Mouse (Mus musculus) CH12.LX (cell line): ENCODE results near the gene Nek9.

Experiments
- BHLHE40 ChIP-seq: IDR thresholded peaks from 2 replicates; pipeline ENCODE4 v1.6.1; 2011; ENCODE audit warnings: mild to moderate bottlenecking, low read depth, low read length, improper control_type of control experiment
- CHD1 ChIP-seq: IDR thresholded peaks from 2 replicates; pipeline ENCODE4 v1.6.1; 2012; ENCODE audit warnings: low read depth, low read length, improper control_type of control experiment, inconsistent platforms
- CTCF ChIP-seq, 2 experiments: IDR thresholded peaks in 1 of 2; conservative IDR thresholded peaks in 1 of 2; 2 replicates each; pipeline ENCODE4 v1.5.1; 2011 to 2012; ENCODE audit warnings: low read depth in 2 of 2, low read length in 2 of 2, improper control_type of control experiment in 1 of 2, inconsistent platforms in 1 of 2, mild to moderate bottlenecking in 1 of 2, moderate library complexity in 1 of 2
- EP300 ChIP-seq: IDR thresholded peaks from 2 replicates; pipeline ENCODE4 v1.6.1; 2011; ENCODE audit warnings: low read length, improper control_type of control experiment
- ETS1 ChIP-seq: conservative IDR thresholded peaks from 2 replicates; pipeline ENCODE4 v1.6.1; 2012; ENCODE audit warnings: low read depth, mild to moderate bottlenecking, inconsistent platforms, low read length, improper control_type of control experiment, moderate library complexity
- JUND ChIP-seq: conservative IDR thresholded peaks from 2 replicates; pipeline ENCODE4 v1.6.1; 2011; ENCODE audit warnings: low read depth, low read length, improper control_type of control experiment
- POLR2A ChIP-seq: IDR thresholded peaks from 2 replicates; pipeline ENCODE4 v1.6.1; 2011; ENCODE audit warnings: low read depth, mild to moderate bottlenecking, improper control_type of control experiment, low read length
- ZNF384 ChIP-seq: IDR thresholded peaks from 2 replicates; pipeline ENCODE4 v1.6.1; 2012; ENCODE audit warnings: low read depth, low read length, improper control_type of control experiment, inconsistent platforms

GRCm38 (mm10) chr12:85339947-85340346 is 785 bp upstream of the Nek9 start:
- TF ChIP-seq EP300, result no peak
- TF ChIP-seq CTCF (conservative IDR thresholded peaks at IDR 0.05 in 1 of 2, IDR thresholded peaks at IDR 0.05 in 1 of 2; ENCODE audit: low read depth in 2 of 2, low read length in 2 of 2), result no peak
- TF ChIP-seq POLR2A, result peak; percentile 32; the same call in 1 of the 2 replicates
- no peak for TF ChIP-seq BHLHE40
- TF ChIP-seq JUND, result no peak
- no peak for TF ChIP-seq CHD1
- TF ChIP-seq ZNF384, result no peak
- TF ChIP-seq ETS1, result no peak
